Mouse (Mus musculus) frontal cortex, adult (tissue): ENCODE results near the gene Plce1.
A peak's percentile ranks its signal among the peaks of the same experiment; 100 is the strongest.

Experiments
- ATAC-seq: cut with Nextera tagmentation; 2 replicates; pipeline ENCODE4 v1.9.2; 2017; ENCODE audit warnings: mild to moderate bottlenecking, moderate library complexity, mixed read lengths; ENCODE audit not compliant: low TSS enrichment

Plce1 gene

GRCm38 (mm10) chr19:38728842-38729241 is 247.9 kb downstream of the Plce1 start:
- ATAC-seq, result no peak

GRCm38 (mm10) chr19:38729264-38729663 is 248.4 kb downstream of the Plce1 start:
- no peak for ATAC-seq

- no peak for ATAC-seq
Measured at GRCm38 (mm10) chr19:38744546-38744945, 263.6 kb downstream of the Plce1 start.

GRCm38 (mm10) chr19:38745810-38746491 is 265.0 kb downstream of the Plce1 start:
- ATAC-seq, result no peak

GRCm38 (mm10) chr19:38746492-38747014 is 265.6 kb downstream of the Plce1 start:
- no peak for ATAC-seq

GRCm38 (mm10) chr19:38750192-38750591 is 269.3 kb downstream of the Plce1 start:
- no peak for ATAC-seq

- ATAC-seq, result no peak
Measured at GRCm38 (mm10) chr19:38757161-38757560, 276.3 kb downstream of the Plce1 start.

GRCm38 (mm10) chr19:38758056-38758455 is 277.1 kb downstream of the Plce1 start:
- ATAC-seq, result no peak

GRCm38 (mm10) chr19:38758685-38759472 is 278.0 kb downstream of the Plce1 start:
- no peak for ATAC-seq

GRCm38 (mm10) chr19:38760441-38760840 is 279.5 kb downstream of the Plce1 start:
- ATAC-seq, result no peak

GRCm38 (mm10) chr19:38766306-38766705 is 285.4 kb downstream of the Plce1 start:
- no peak for ATAC-seq

GRCm38 (mm10) chr19:38775548-38775947 is 294.6 kb downstream of the Plce1 start:
- ATAC-seq, result peak; percentile 77

GRCm38 (mm10) chr19:38778805-38779204 is 297.9 kb downstream of the Plce1 start:
- peak; percentile 44; the same call in 1 of the 2 replicates for ATAC-seq

GRCm38 (mm10) chr19:38783542-38783941 is 302.6 kb downstream of the Plce1 start:
- ATAC-seq, result peak; percentile 44

GRCm38 (mm10) chr19:38787756-38788155 is 306.8 kb downstream of the Plce1 start:
- ATAC-seq, result no peak

GRCm38 (mm10) chr19:38793563-38794045 is 312.7 kb downstream of the Plce1 start:
- ATAC-seq, result peak; percentile 91

- ATAC-seq, result no peak
Measured at GRCm38 (mm10) chr19:38796546-38796945, 315.6 kb downstream of the Plce1 start.

GRCm38 (mm10) chr19:38798291-38798690 is 317.4 kb downstream of the Plce1 start:
- ATAC-seq, result no peak

GRCm38 (mm10) chr19:38798801-38799200 is 317.9 kb downstream of the Plce1 start:
- peak; percentile 73 for ATAC-seq

- no peak for ATAC-seq
Measured at GRCm38 (mm10) chr19:38818191-38818590, 337.3 kb downstream of the Plce1 start.

- peak; percentile 100 for ATAC-seq
Measured at GRCm38 (mm10) chr19:38818766-38819426, 338.0 kb downstream of the Plce1 start, which contains the start of gene Noc3l. TSS of gene Noc3l (minus strand) at chr19:38819237.

- ATAC-seq, result peak; percentile 74
Measured at GRCm38 (mm10) chr19:38819427-38819802, 338.5 kb downstream of the Plce1 start.
